Mouse (Mus musculus) forebrain, embryonic 12.5 days (tissue): ENCODE measurements at regions not wholly inside any gene's neighbourhood (a gene's known extent, or its start where the extent isn't known, plus 50 kb on each side); places are given as distances from the start of the nearest gene placed in this dataset.

ENCODE experiments used
- ATAC-seq: fragments of 200-750 bp; cut with Nextera tagmentation; 2 replicates; pipeline ENCODE4 v1.8.0; 2017; ENCODE audit warnings: moderate TSS enrichment; ENCODE audit not compliant: low FRiP score
- H3K27ac ChIP-seq: fragments of 300-500 bp; sonication (generic); 2 replicates; pipeline ENCODE4 v1.5.1; 2016; ENCODE audit warnings: mild to moderate bottlenecking
- H3K27me3 ChIP-seq: fragments of 300-500 bp; sonication (generic); 2 replicates; pipeline ENCODE4 v1.6.1; 2016; ENCODE audit warnings: mild to moderate bottlenecking
- H3K36me3 ChIP-seq: fragments of 300-500 bp; sonication (generic); replicated peaks from 2 replicates; pipeline ENCODE4 v1.6.1; 2016; ENCODE audit warnings: mild to moderate bottlenecking
- H3K4me1 ChIP-seq: fragments of 300-500 bp; sonication (generic); 2 replicates; pipeline ENCODE4 v1.6.1; 2016
- H3K4me2 ChIP-seq: fragments of 300-500 bp; sonication (generic); 2 replicates; pipeline ENCODE4 v1.6.1; 2016; ENCODE audit warnings: mild to moderate bottlenecking, moderate library complexity
- H3K4me3 ChIP-seq: fragments of 300-500 bp; sonication (generic); replicated peaks from 2 replicates; pipeline ENCODE4 v1.5.1; 2016; ENCODE audit warnings: mild to moderate bottlenecking
- H3K9ac ChIP-seq: fragments of 300-500 bp; sonication (generic); 2 replicates; pipeline ENCODE4 v1.6.1; 2016; ENCODE audit warnings: mild to moderate bottlenecking
- H3K9me3 ChIP-seq: fragments of 300-500 bp; sonication (generic); 2 replicates; pipeline ENCODE4 v1.6.1; 2016
- WGBS: fragments of 180-500 bp; shearing (Covaris S2); methylation state at CpG from one replicate; pipeline ENCODE4 v1.1.7; 2016; 5-methylcytosine and 5-hydroxymethylcytosine counted together

- Histone ChIP-seq H3K9ac (no peak overlapping the region), H3K9me3 (no peaks in the 10 kb centered on the region), H3K27ac (no peak overlapping the region), H3K36me3 (no peaks in the 10 kb centered on the region), H3K4me1 (no peaks in the 10 kb centered on the region; the same call in 1 of the 2 replicates), H3K27me3 (no peaks in the 10 kb centered on the region), H3K4me2 (no peak overlapping the region), H3K4me3 (no peak overlapping the region)
- ATAC-seq = no peak
- WGBS = 92% methylated on average over 18 of the region's 18 CpGs
Observed at GRCm38 (mm10) chr15:93733731-93734510, 138.2 kb upstream of the Prickle1 start.

- Histone ChIP-seq H3K27me3 (no peaks in the 10 kb centered on the region), H3K27ac (no peak overlapping the region), H3K9ac (no peak overlapping the region), H3K4me2 (no peak overlapping the region), H3K4me3 (no peak overlapping the region), H3K36me3 (no peaks in the 10 kb centered on the region), H3K9me3 (no peaks in the 10 kb centered on the region), H3K4me1 (no peaks in the 10 kb centered on the region; the same call in 1 of the 2 replicates)
- no peak for ATAC-seq
- 66% methylated on average over 5 of the region's 5 CpGs for WGBS
Observed at GRCm38 (mm10) chr15:93732825-93733224, 137.1 kb upstream of the Prickle1 start.

- no peaks in the 10 kb centered on the region for H3K27me3 ChIP-seq
- no peak overlapping the region for H3K4me2 ChIP-seq
- no peaks in the 10 kb centered on the region for H3K36me3 ChIP-seq
- H3K27ac ChIP-seq = no peak overlapping the region
- no peak overlapping the region for H3K9ac ChIP-seq
- no peaks in the 10 kb centered on the region for H3K9me3 ChIP-seq
- no peak overlapping the region for H3K4me3 ChIP-seq
- 81% methylated on average over 6 of the region's 6 CpGs for WGBS
- no peaks in the 10 kb centered on the region; the same call in 1 of the 2 replicates for H3K4me1 ChIP-seq
- ATAC-seq = no peak
Observed at GRCm38 (mm10) chr15:93731161-93731560, 135.5 kb upstream of the Prickle1 start.

DNA sequence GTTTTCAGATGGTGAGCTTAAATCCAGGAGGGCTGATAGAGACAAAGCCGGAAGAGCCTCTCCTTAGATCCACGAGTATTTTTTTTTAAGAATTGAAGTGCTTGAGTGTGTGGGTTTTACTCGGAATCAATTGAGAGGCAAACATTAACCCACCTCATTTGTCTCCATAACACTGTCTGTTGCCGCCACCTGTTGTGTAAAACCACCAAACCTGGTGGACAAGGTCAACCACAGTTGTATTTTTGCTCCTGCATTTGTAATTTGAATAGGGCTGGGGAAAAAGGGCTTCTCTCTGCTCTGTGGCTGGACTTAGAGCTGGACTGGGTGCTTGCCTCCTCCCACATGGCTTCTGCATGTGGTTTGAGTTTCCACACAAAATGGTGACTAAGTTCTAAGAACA, 119.8 kb upstream of the Prickle1 start:
- no peak overlapping the region for H3K4me3 ChIP-seq
- no peak overlapping the region for H3K27ac ChIP-seq
- no peak overlapping the region for H3K4me2 ChIP-seq
- no peaks in the 10 kb centered on the region for H3K27me3 ChIP-seq
- H3K36me3 ChIP-seq = no peaks in the 10 kb centered on the region
- H3K4me1 ChIP-seq = no peaks in the 10 kb centered on the region
- no peaks in the 10 kb centered on the region for H3K9me3 ChIP-seq
- no peak overlapping the region for H3K9ac ChIP-seq
- 67% methylated on average over 4 of the region's 4 CpGs for WGBS
- ATAC-seq = no peak

DNA sequence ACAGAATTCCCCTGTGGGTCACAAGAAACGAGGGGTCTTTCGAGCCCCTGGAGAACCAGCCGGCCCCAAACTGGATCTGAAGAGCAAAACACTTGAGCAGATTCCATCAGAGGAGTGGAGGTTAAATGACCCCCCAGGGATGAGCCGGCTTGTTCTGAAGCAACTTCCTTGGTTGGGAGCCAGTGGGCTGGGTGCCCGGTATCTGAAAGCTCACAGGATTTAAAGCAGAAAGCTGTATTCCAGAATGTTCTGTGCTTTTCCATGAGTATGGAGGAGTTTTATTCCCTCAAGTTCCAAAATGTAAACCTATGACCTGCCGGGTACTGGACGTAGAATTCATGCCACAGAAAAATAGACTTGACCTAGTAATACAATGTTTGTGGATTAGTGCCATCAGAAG, 117.7 kb upstream of the Prickle1 start:
- H3K9ac ChIP-seq = no peak overlapping the region
- H3K9me3 ChIP-seq = no peaks in the 10 kb centered on the region
- no peak overlapping the region for H3K27ac ChIP-seq
- WGBS = 86% methylated on average over 7 of the region's 7 CpGs
- no peaks in the 10 kb centered on the region for H3K4me1 ChIP-seq
- no peaks in the 10 kb centered on the region for H3K27me3 ChIP-seq
- H3K4me3 ChIP-seq = no peak overlapping the region
- H3K4me2 ChIP-seq = no peak overlapping the region
- ATAC-seq = no peak
- H3K36me3 ChIP-seq = no peaks in the 10 kb centered on the region

GRCm38 (mm10) chr15:93712594-93712993, 116.9 kb upstream of the Prickle1 start:
- Histone ChIP-seq H3K9me3 (no peaks in the 10 kb centered on the region), H3K27ac (no peak overlapping the region), H3K4me1 (no peaks in the 10 kb centered on the region), H3K27me3 (no peaks in the 10 kb centered on the region), H3K9ac (no peak overlapping the region), H3K4me3 (no peak overlapping the region), H3K4me2 (no peak overlapping the region), H3K36me3 (no peaks in the 10 kb centered on the region)
- ATAC-seq = no peak
- 93% methylated on average over 10 of the region's 10 CpGs for WGBS

GRCm38 (mm10) chr15:93711150-93711784, 115.6 kb upstream of the Prickle1 start:
- no peak for ATAC-seq
- Histone ChIP-seq H3K4me1 (no peaks in the 10 kb centered on the region), H3K27me3 (no peaks in the 10 kb centered on the region), H3K36me3 (no peaks in the 10 kb centered on the region), H3K4me2 (no peak overlapping the region), H3K9ac (no peak overlapping the region), H3K27ac (no peak overlapping the region), H3K4me3 (no peak overlapping the region), H3K9me3 (no peaks in the 10 kb centered on the region)
- WGBS = 87% methylated on average over 13 of the region's 13 CpGs

DNA sequence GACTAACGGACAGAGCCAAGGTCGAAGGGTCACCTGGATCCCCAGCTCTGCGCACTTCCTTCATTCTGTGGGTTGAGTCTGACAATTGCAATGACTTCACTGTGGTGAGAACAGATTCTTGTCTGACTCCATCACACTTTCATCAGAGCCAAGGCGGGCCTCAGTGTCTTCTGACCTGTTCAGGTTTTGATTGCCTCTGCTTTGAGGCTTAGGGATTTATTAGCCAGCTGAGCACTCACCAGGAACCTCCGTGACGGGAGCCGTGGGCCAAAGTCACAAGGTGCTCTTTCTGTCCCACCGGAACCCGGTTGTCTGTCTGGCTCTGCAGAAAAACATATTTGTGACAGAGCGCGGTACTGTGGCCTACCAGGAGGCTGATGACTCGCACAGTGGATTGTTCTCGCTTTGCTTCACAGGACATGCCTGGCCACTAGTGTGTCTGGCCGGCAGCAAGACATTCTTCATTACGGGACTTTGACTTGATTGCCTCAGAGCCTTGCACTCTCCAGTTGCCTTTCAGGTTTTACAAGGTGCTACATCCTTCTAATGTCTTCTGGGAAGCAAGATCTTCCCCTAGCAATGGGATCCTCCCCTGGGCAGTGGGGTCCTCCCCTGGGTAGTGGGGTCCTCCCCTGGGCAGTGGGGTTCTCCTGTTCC, 114.9 kb upstream of the Prickle1 start:
- Histone ChIP-seq H3K27me3 (no peaks in the 10 kb centered on the region), H3K27ac (no peak overlapping the region), H3K9me3 (no peaks in the 10 kb centered on the region), H3K9ac (no peak overlapping the region), H3K4me2 (no peak overlapping the region), H3K4me1 (no peaks in the 10 kb centered on the region), H3K36me3 (no peaks in the 10 kb centered on the region), H3K4me3 (no peak overlapping the region)
- no peak for ATAC-seq
- WGBS = 95% methylated on average over 15 of the region's 15 CpGs

- Histone ChIP-seq H3K27ac (no peak overlapping the region), H3K9me3 (no peaks in the 10 kb centered on the region), H3K36me3 (no peaks in the 10 kb centered on the region), H3K4me2 (no peak overlapping the region), H3K4me1 (no peaks in the 10 kb centered on the region), H3K27me3 (no peaks in the 10 kb centered on the region), H3K9ac (no peak overlapping the region), H3K4me3 (no peak overlapping the region)
- WGBS = 86% methylated on average over 11 of the region's 11 CpGs
- ATAC-seq = no peak
Observed at GRCm38 (mm10) chr15:93706366-93706930, 110.8 kb upstream of the Prickle1 start.

DNA sequence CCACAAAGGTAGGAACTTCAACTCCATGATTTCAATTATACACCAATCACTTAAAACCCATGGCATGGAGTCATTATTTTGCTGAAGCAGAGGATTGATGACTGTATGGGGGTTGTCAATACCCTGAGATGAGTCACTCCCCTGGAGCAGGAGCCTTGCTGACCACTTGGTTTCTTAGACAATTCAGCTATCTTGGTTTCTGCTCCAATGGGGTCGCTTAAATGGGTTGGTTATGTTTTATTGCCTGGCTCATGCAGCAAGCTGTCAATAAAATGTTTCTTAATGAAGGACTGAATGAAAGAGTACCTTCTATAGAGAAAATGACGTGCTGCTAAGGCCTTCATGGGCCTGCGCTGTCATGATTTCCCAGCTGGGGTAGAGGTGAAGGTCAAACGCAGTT, 110.0 kb upstream of the Prickle1 start:
- H3K27me3 ChIP-seq = no peaks in the 10 kb centered on the region
- H3K9me3 ChIP-seq = no peaks in the 10 kb centered on the region
- no peak overlapping the region for H3K27ac ChIP-seq
- no peak overlapping the region for H3K4me3 ChIP-seq
- H3K4me2 ChIP-seq = no peak overlapping the region
- WGBS = 87% methylated on average over 4 of the region's 4 CpGs
- H3K36me3 ChIP-seq = no peaks in the 10 kb centered on the region
- H3K9ac ChIP-seq = no peak overlapping the region
- ATAC-seq = no peak
- H3K4me1 ChIP-seq = peaks cover 5% of the 10 kb centered on the region

GRCm38 (mm10) chr15:93705109-93705508, 109.4 kb upstream of the Prickle1 start:
- Histone ChIP-seq H3K36me3 (no peaks in the 10 kb centered on the region), H3K4me2 (no peak overlapping the region), H3K4me1 (peaks cover 5% of the 10 kb centered on the region), H3K4me3 (no peak overlapping the region), H3K27ac (no peak overlapping the region), H3K27me3 (no peaks in the 10 kb centered on the region), H3K9ac (no peak overlapping the region), H3K9me3 (no peaks in the 10 kb centered on the region)
- ATAC-seq = no peak
- whole genome bisulfite sequencing = 95% methylated on average over 1 of the region's 1 CpGs

DNA sequence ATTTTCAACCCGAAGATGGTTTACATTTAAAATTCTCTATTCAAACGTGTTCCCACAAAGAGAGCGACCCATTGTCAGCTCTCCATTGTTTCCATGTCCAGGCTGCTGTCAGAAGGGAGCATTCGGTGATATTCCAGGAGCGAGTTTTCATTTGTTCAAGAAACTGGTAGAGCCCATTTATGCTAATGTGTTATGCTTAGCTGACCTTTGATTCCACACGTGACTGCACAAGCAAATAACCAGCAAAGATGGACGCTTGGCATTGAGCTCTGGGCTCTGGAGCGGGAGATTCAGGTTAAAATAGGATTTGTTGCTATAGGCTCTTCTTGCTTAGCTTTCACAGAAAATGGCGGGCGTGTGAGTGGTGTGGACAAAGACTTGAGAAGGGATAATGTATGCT, 105.3 kb upstream of the Prickle1 start:
- no peaks in the 10 kb centered on the region for H3K27me3 ChIP-seq
- H3K9ac ChIP-seq = no peak overlapping the region
- no peaks in the 10 kb centered on the region for H3K36me3 ChIP-seq
- no peak overlapping the region for H3K4me3 ChIP-seq
- H3K27ac ChIP-seq = peak overlapping the region; percentile 32; the same call in 1 of the 2 replicates
- H3K4me1 ChIP-seq = peaks cover 11% of the 10 kb centered on the region
- ATAC-seq = peak; percentile 14; the same call in 1 of the 2 replicates
- H3K4me2 ChIP-seq = no peak overlapping the region
- H3K9me3 ChIP-seq = no peaks in the 10 kb centered on the region
- WGBS = 49% methylated on average over 10 of the region's 10 CpGs
